11 mouse cellular contexts compared by ENCODE assay signal in genomic region chr10:97469411-97470140, GRCm38 (mm10). TPM values are rescaled to one million over a fixed set of nuclear protein-coding genes. Genes with fewer than 3 reads are reported as not detected.
A peak's percentile ranks its signal among the peaks of the same experiment; 100 is the strongest.
DNase-seq lines count a peak whose midpoint lies in the region; ATAC-seq lines count a peak whose summit lies in the region.
"Had no signal": no experiment of that assay in that cellular context is flagged by ENCODE, and none has a peak within 500 bp of the region (broad histone marks: within the 10 kb centered on the region; RNA-seq: fewer than 3 reads in every experiment).

No protein-coding gene starts in this region.

- H3K4me3 ChIP-seq in embryonic facial prominence, embryonic 12.5 days, result no peak overlapping the region
- H3K4me3 ChIP-seq in embryonic facial prominence, embryonic 10.5 days, result no peak overlapping the region
- H3K4me3 ChIP-seq in heart, embryonic 15.5 days, result no peak overlapping the region
- H3K4me3 ChIP-seq in liver, embryonic 12.5 days, result no peak overlapping the region
- H3K4me3 ChIP-seq: limb, embryonic 12.5 days had no signal

- no peak for ATAC-seq in embryonic facial prominence, embryonic 12.5 days (ENCODE audit: insufficient number of reproducible peaks, insufficient read depth, low FRiP score, low TSS enrichment)
- ATAC-seq in heart, embryonic 15.5 days (replicated peaks; ENCODE audit: insufficient number of reproducible peaks, insufficient read depth, low FRiP score, low read depth), result no peak
- ATAC-seq in liver, embryonic 12.5 days, result no peak

- no peaks in the 10 kb centered on the region for H3K36me3 ChIP-seq in embryonic facial prominence, embryonic 12.5 days
- no peaks in the 10 kb centered on the region for H3K36me3 ChIP-seq in embryonic facial prominence, embryonic 10.5 days (replicated peaks)
- H3K36me3 ChIP-seq in heart, embryonic 15.5 days, result no peaks in the 10 kb centered on the region
- no peaks in the 10 kb centered on the region for H3K36me3 ChIP-seq in liver, embryonic 12.5 days
- H3K36me3 ChIP-seq: limb, embryonic 12.5 days had no signal

- H3K4me1 ChIP-seq in embryonic facial prominence, embryonic 12.5 days, result no peaks in the 10 kb centered on the region; the same call in 1 of the 2 replicates
- no peaks in the 10 kb centered on the region for H3K4me1 ChIP-seq in embryonic facial prominence, embryonic 10.5 days
- H3K4me1 ChIP-seq in heart, embryonic 15.5 days (replicated peaks), result 0 out of 2 replicates have a peak, but pooled peaks cover 3% of the 10 kb centered on the region
- H3K4me1 ChIP-seq in liver, embryonic 12.5 days, result no peaks in the 10 kb centered on the region
- H3K4me1 ChIP-seq: limb, embryonic 12.5 days had no signal

- H3K4me2 ChIP-seq in embryonic facial prominence, embryonic 12.5 days (replicated peaks), result no peak overlapping the region
- no peak overlapping the region for H3K4me2 ChIP-seq in heart, embryonic 15.5 days
- no peak overlapping the region for H3K4me2 ChIP-seq in liver, embryonic 12.5 days
- H3K4me2 ChIP-seq: limb, embryonic 12.5 days had no signal

- 0 out of 2 replicates have a peak overlapping the region, but pooled peaks have one; percentile 0 for H3K27ac ChIP-seq in embryonic facial prominence, embryonic 12.5 days
- H3K27ac ChIP-seq in embryonic facial prominence, embryonic 10.5 days (replicated peaks), result no peak overlapping the region
- peak overlapping the region; percentile 28; the same call in 1 of the 2 replicates for H3K27ac ChIP-seq in heart, embryonic 15.5 days
- H3K27ac ChIP-seq in liver, embryonic 12.5 days, result no peak overlapping the region
- H3K27ac ChIP-seq: limb, embryonic 12.5 days had no signal

- no peak for DNase-seq in embryonic facial prominence, embryonic 10.5 days (ENCODE audit: low spot score)
- peak; percentile 3 for DNase-seq in 3134 (ENCODE audit: extremely low read depth, insufficient read length, low spot score)
- DNase-seq in kidney, postnatal 10 days, result peak; percentile 51
- no peak for DNase-seq in spleen, postnatal 36 days (ENCODE audit: low spot score in 2 of 2)
- DNase-seq in retina, embryonic 14.5 days (ENCODE audit: low spot score), result no peak
- DNase-seq: B cell, adult 2 months; midbrain, embryonic 14.5 days had no signal

- no peaks in the 10 kb centered on the region for H3K9me3 ChIP-seq in embryonic facial prominence, embryonic 12.5 days
- H3K9me3 ChIP-seq in embryonic facial prominence, embryonic 10.5 days, result no peaks in the 10 kb centered on the region
- H3K9me3 ChIP-seq in heart, embryonic 15.5 days (replicated peaks), result no peaks in the 10 kb centered on the region
- H3K9me3 ChIP-seq in liver, embryonic 12.5 days (replicated peaks), result no peaks in the 10 kb centered on the region
- H3K9me3 ChIP-seq: limb, embryonic 12.5 days had no signal

- no peak overlapping the region for H3K9ac ChIP-seq in embryonic facial prominence, embryonic 12.5 days
- no peak overlapping the region for H3K9ac ChIP-seq in heart, embryonic 15.5 days
- H3K9ac ChIP-seq in liver, embryonic 12.5 days, result no peak overlapping the region
- H3K9ac ChIP-seq: limb, embryonic 12.5 days had no signal

- H3K27me3 ChIP-seq in embryonic facial prominence, embryonic 12.5 days, result no peaks in the 10 kb centered on the region
- no peaks in the 10 kb centered on the region for H3K27me3 ChIP-seq in embryonic facial prominence, embryonic 10.5 days (replicated peaks; ENCODE audit: low read depth, poor library complexity, severe bottlenecking)
- no peaks in the 10 kb centered on the region for H3K27me3 ChIP-seq in heart, embryonic 15.5 days
- no peaks in the 10 kb centered on the region for H3K27me3 ChIP-seq in liver, embryonic 12.5 days (replicated peaks)
- H3K27me3 ChIP-seq: limb, embryonic 12.5 days had no signal

- 56% methylated on average over 3 of the region's 3 CpGs for WGBS in embryonic facial prominence, embryonic 12.5 days
- 80% methylated on average over 3 of the region's 3 CpGs for WGBS in embryonic facial prominence, embryonic 10.5 days
- 38% methylated on average over 3 of the region's 3 CpGs for WGBS in heart, embryonic 15.5 days
- WGBS in liver, embryonic 12.5 days (ENCODE audit: insufficient replicate concordance), result 52% methylated on average over 3 of the region's 3 CpGs

RNA-seq across cellular contexts. Expression of gene Dcn, which starts 9.8 kb away (rescaled TPM):
- polyA plus RNA-seq in embryonic facial prominence, embryonic 12.5 days (2016; fragmentation: Nextera tagmentation; extraction: Ambion mirVana), result 79.0 and 87.0 TPM in 2 replicates
- 2.7 and 4.9 TPM in 2 replicates for polyA plus RNA-seq in embryonic facial prominence, embryonic 10.5 days (2016; fragmentation: Nextera tagmentation; extraction: Ambion mirVana)
- polyA plus RNA-seq in heart, embryonic 15.5 days (2015; fragmentation: Nextera tagmentation; extraction: Ambion mirVana), result 374 and 408 TPM in 2 replicates
- 33.5 and 40.6 TPM in 2 replicates for polyA plus RNA-seq in liver, embryonic 12.5 days (2016; fragmentation: Nextera tagmentation; extraction: Ambion mirVana)

Comparison
In these comparisons a context has a peak if more than half of its experiments do, and no peak if none do; other contexts are left out.
1. H3K27ac ChIP-seq: peak in embryonic facial prominence, embryonic 12.5 days (single experiment) and heart, embryonic 15.5 days (single experiment); none in embryonic facial prominence, embryonic 10.5 days (single experiment) and liver, embryonic 12.5 days (single experiment).
2. DNase-seq: peak in 3134 (single experiment) and kidney, postnatal 10 days (single experiment); none in embryonic facial prominence, embryonic 10.5 days (single experiment), spleen, postnatal 36 days (0 of 2) and retina, embryonic 14.5 days (single experiment).